Mouse (Mus musculus): ENCODE results near the gene Gpr39. TPM values are rescaled to one million over a fixed set of nuclear protein-coding genes. Genes with fewer than 3 reads are reported as not detected.

Gene Gpr39
- polyA plus RNA-seq, 1 experiment from 2014 or later, result 14.3 TPM

- ATAC-seq, result no peak
- H3K27me3 ChIP-seq, result no peaks in the 10 kb centered on the region
- in situ Hi-C loops (cut with MboI; ENCODE audit: low pct_unique_long_range_greater_than_20kb), result no loop called here
- TF ChIP-seq CTCF (IDR thresholded peaks at IDR 0.05), result no peak
- POLR2A ChIA-PET, result no interaction called here
- no peak for DNase-seq (ENCODE audit: low read depth, low spot score)
- CTCF ChIA-PET, result no interaction called here
These were observed 216.4 kb downstream of the Gpr39 start for GRCm38 (mm10) chr1:125893158-125893557.

DNA sequence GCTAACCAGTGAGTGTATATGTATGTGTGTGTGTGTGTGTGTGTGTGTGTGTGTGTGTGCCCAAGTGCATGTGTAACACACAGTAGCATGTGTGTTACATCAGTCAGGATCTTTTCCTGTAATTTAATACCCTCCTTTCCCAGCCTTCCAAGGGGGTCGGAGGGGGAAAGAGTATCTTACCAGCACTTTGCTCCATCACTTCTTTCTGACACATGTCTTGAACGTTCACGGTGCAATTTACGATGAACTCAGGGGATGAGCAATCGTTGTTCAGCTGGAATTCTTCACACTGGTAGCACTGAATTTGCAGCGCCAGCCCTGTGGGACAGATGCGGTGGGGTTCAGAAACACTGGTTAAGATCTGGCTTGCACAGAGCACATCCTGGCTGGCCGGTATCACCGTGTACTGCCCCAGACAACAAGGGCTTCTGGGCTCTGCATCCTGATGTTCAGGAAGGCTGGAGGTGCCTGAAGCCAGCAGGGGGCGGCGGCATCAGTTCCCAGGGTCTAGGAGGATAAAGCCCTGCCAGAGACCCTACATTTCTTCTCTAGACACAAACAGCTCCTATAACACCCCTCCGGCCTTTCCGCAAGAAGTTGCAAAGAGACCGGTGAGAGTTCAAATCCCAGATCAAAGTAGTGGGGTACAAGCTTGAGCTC, 233.5 kb downstream of the Gpr39 start:
- H3K27me3 ChIP-seq, result peaks cover 45% of the 10 kb centered on the region
- ChIA-PET POLR2A (interaction anchor here (0.7 kb wide), 1 partner anchor 44 kb away, joined by 3 read pairs; no protein-coding TSS in a partner anchor), CTCF (interaction anchor here (1.5 to 1.8 kb wide), 2 partner anchors 18 to 29 kb away, joined by 3 to 7 read pairs; no protein-coding TSS in a partner anchor)
- ATAC-seq (no peak), DNase-seq (ENCODE audit: low read depth, low spot score) (no peak)
- no peak for TF ChIP-seq CTCF (IDR thresholded peaks at IDR 0.05)
- in situ Hi-C loops (cut with MboI; ENCODE audit: low pct_unique_long_range_greater_than_20kb), result loop anchor here (25.0 kb wide), 1 partner anchor 298 kb away; no protein-coding TSS in a partner anchor

- ChIA-PET POLR2A (interaction anchor here (0.7 kb wide), 1 partner anchor 45 kb away, joined by 3 read pairs; no protein-coding TSS in a partner anchor), CTCF (interaction anchor here (1.5 to 1.8 kb wide), 2 partner anchors 19 to 29 kb away, joined by 3 to 7 read pairs; no protein-coding TSS in a partner anchor)
- no peak for DNase-seq (ENCODE audit: low read depth, low spot score)
- in situ Hi-C loops (cut with MboI; ENCODE audit: low pct_unique_long_range_greater_than_20kb), result loop anchor here (25.0 kb wide), 1 partner anchor 299 kb away; no protein-coding TSS in a partner anchor
- TF ChIP-seq CTCF (IDR thresholded peaks at IDR 0.05), result no peak
- H3K27me3 ChIP-seq, result peaks cover 48% of the 10 kb centered on the region
- no peak for ATAC-seq
These were observed 234.1 kb downstream of the Gpr39 start for GRCm38 (mm10) chr1:125910871-125911265.

GRCm38 (mm10) chr1:125911337-125911900, 234.6 kb downstream of the Gpr39 start:
- POLR2A ChIA-PET, result no interaction called here
- ATAC-seq, result peak; percentile 41
- in situ Hi-C loops (cut with MboI; ENCODE audit: low pct_unique_long_range_greater_than_20kb), result loop anchor here (25.0 kb wide), 1 partner anchor 299 kb away; no protein-coding TSS in a partner anchor
- CTCF ChIA-PET, result interaction anchor here (1.8 kb wide), 1 partner anchor 30 kb away, joined by 7 read pairs; no protein-coding TSS in a partner anchor
- peaks cover 49% of the 10 kb centered on the region for H3K27me3 ChIP-seq
- no peak for DNase-seq (ENCODE audit: low read depth, low spot score)
- no peak for TF ChIP-seq CTCF (IDR thresholded peaks at IDR 0.05)

DNA sequence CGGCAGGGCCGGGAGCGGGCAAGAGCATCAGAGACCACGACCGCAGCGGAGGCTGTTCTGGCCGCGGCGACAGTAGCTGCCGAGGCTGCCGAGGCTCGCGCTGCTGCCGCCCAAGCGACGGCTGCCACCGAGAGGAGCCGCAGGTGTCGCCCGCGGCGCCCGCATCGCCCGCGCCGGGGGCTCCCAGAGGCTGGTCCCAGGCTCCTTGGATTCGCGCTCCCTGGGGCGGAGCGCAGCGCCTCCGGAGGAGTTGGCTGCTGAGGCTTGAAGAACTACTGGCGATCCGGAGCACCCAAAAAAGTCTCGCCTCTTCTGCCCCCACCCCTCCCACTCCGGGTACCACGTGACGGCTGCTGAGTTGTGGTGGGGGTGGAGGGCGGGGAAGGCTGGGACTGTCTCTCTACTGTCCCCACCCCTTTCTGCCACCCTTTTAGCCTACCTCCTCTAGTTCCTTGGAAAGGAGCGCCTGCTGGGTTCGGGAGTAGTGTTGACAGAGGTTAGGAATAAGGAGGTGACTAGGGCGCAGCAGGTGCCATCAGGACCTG, 235.2 kb downstream of the Gpr39 start:
- in situ Hi-C loops (cut with MboI; ENCODE audit: low pct_unique_long_range_greater_than_20kb), result loop anchor here (25.0 kb wide), 1 partner anchor 300 kb away; no protein-coding TSS in a partner anchor
- POLR2A ChIA-PET, result no interaction called here

DNA sequence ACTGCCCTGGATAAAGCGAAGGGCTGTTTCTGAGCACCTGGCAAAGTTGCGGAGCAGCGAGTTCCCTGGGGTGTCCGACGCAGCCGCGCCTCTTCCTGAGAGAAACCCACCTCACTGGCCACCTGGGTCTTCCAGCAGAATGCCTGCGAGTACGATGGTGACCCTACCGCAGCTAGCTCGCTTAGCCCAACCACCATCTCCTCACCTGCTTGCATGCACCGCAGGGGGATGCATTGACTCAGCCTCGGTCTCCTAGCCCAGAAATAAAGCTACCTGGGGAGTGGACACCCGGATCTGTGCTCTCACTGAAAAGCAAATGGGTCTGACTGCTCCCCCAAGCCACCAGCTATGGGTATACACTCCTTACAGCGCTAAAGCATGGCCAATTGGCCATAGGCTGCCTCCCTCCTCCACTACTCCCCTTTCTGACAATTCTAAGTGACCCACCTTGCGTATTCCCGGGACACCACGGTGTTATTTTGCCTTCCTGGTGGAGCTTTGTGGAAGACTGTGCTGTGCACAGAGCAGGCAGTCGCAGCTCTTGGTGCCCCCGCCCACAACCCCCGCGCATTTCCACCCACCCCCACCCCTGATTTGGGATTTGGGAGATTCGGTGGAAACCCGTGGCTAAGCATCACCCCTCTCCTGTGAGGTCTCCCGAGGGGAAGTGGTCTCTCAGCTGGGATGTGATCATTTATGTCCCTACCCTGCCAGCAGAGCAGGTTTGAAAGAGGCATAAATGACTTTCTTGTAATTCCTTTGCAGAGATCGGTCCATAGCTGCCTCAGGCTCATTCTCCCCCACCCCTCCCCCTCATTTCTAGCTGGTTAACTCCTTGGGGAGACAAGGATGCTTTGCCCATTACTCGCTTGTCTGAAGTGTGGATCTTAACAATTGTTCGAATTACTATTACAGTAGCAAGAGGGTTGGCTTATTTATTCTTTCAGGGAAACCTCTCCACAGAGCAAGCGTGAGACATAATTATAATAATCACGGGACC, 236.1 kb downstream of the Gpr39 start, which contains the start of gene Lypd1:
Gene Lypd1 (minus strand): TSS at position 501 of the 1,000 bp plus-strand sequence.
- ChIA-PET POLR2A (interaction anchor here (0.7 kb wide), 2 partner anchors 17 to 28 kb away, joined by 3 to 4 read pairs; no protein-coding TSS in a partner anchor), CTCF (no interaction called here)
- ATAC-seq (no peak), DNase-seq (ENCODE audit: low read depth, low spot score) (no peak)
- H3K27me3 ChIP-seq, result peaks cover 49% of the 10 kb centered on the region
- TF ChIP-seq CTCF (IDR thresholded peaks at IDR 0.05), result no peak
- in situ Hi-C loops (cut with MboI; ENCODE audit: low pct_unique_long_range_greater_than_20kb), result loop anchor here (25.0 kb wide), 1 partner anchor 301 kb away; no protein-coding TSS in a partner anchor

More for the DNA sequence above, 235.2 kb downstream of the Gpr39 start:
- ATAC-seq, result peak; percentile 36
- no peak for TF ChIP-seq CTCF (IDR thresholded peaks at IDR 0.05)
- DNase-seq (ENCODE audit: low read depth, low spot score), result no peak
- peaks cover 49% of the 10 kb centered on the region for H3K27me3 ChIP-seq
- CTCF ChIA-PET, result no interaction called here

GRCm38 (mm10) chr1:125920696-125921095, 243.9 kb downstream of the Gpr39 start:
- ChIA-PET POLR2A (interaction anchor here (0.6 kb wide), 1 partner anchor 295 kb away, joined by 3 read pairs; no protein-coding TSS in a partner anchor), CTCF (no interaction called here)
- DNase-seq (ENCODE audit: low read depth, low spot score) (no peak), ATAC-seq (no peak)
- in situ Hi-C loops (cut with MboI; ENCODE audit: low pct_unique_long_range_greater_than_20kb), result loop anchor here (25.0 kb wide), 1 partner anchor 308 kb away; no protein-coding TSS in a partner anchor
- peaks cover 7% of the 10 kb centered on the region for H3K27me3 ChIP-seq
- no peak for TF ChIP-seq CTCF (IDR thresholded peaks at IDR 0.05)

DNA sequence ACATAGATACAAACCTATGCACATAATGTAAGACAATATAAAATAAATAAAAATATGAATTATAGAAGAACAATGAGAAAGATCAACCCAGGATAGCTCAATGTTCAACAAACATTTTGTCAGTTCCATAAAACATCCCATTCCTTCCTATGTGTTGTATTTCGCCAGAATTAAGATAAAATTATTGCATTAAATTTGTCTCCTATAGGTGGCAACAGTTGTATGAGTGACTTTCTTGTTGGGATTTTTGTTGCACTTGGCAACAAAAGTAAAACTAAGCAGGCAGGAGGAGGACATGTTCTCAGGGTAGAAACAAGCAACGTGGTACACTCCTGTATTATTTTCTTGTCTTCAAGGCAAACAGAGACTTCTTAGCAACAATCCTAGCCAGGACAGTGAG, 246.3 kb downstream of the Gpr39 start:
- ATAC-seq (no peak), DNase-seq (ENCODE audit: low read depth, low spot score) (no peak)
- ChIA-PET CTCF (no interaction called here), POLR2A (no interaction called here)
- in situ Hi-C loops (cut with MboI; ENCODE audit: low pct_unique_long_range_greater_than_20kb), result loop anchor here (25.0 kb wide), 1 partner anchor 311 kb away; no protein-coding TSS in a partner anchor
- TF ChIP-seq CTCF (IDR thresholded peaks at IDR 0.05), result peak; percentile 19
- peaks cover 3% of the 10 kb centered on the region for H3K27me3 ChIP-seq

Other genes with a start within 250 kb of the Gpr39 start
- 357 TPM for gene Actr3, start 241.3 kb upstream of the Gpr39 start, polyA plus RNA-seq (2021)
- 81.6 TPM for gene Slc35f5, start 116.4 kb upstream of the Gpr39 start, polyA plus RNA-seq (2021)
- gene Lypd1, start 236.1 kb downstream of the Gpr39 start, polyA plus RNA-seq (2021), result 0.64 TPM

All from Patski (cell line).